Mouse (Mus musculus) liver, embryonic 14.5 days (tissue): ENCODE measurements around the gene Ttk.

Source experiments
- CTCF ChIP-seq: IDR thresholded peaks from 2 replicates; pipeline ENCODE4 v1.5.1; 2016; ENCODE audit warnings: antibody characterized with exemption, low read depth, control low read depth
- EP300 ChIP-seq: IDR thresholded peaks from 2 replicates; pipeline ENCODE4 v1.6.1; 2016; ENCODE audit warnings: antibody characterized with exemption, low read depth

DNA sequence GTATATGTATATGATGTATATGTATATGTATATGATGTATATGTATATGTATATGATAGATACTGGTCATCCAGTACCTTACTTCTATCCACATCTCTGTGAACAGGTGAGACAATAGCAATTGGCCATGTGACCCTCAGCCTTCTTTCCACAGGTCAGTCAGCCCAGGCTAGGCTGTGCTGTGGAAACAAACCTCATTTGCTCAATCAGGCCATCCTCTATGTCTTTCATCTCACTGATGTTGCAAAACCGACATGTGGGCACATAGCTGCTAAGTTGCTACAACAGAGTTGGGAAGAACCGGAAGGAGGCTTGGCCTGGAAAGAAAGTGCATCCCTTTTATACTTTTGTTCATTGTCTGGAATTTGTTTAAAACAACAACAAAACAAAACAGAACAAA, 67.6 kb downstream of the Ttk start:
- no peak for TF ChIP-seq CTCF
- TF ChIP-seq EP300, result no peak
